Mouse (Mus musculus): ENCODE results near the gene Eif2a. TPM values are rescaled to one million over a fixed set of nuclear protein-coding genes. Genes with fewer than 3 reads are reported as not detected.

Eif2a gene
- polyA plus RNA-seq, 1 experiment from 2014 or later = 49.6 TPM

GRCm38 (mm10) chr3:58525166-58525565 is 455 bp upstream of the Eif2a start:
- ATAC-seq (ENCODE audit: insufficient number of reproducible peaks, low FRiP score, low TSS enrichment, low read depth) = peak; percentile 40
- H3K4me3 ChIP-seq = peak overlapping the region; percentile 99

GRCm38 (mm10) chr3:58526408-58526737 is 752 bp downstream of the Eif2a start:
- peaks cover 8% of the 10 kb centered on the region; the same call in 1 of the 2 replicates for H3K4me1 ChIP-seq
- peak overlapping the region; percentile 45 for H3K4me2 ChIP-seq
- no peak for ATAC-seq (ENCODE audit: insufficient number of reproducible peaks, low FRiP score, low TSS enrichment, low read depth)
- H3K9ac ChIP-seq = peak overlapping the region; percentile 37; the same call in 1 of the 2 replicates
- no peaks in the 10 kb centered on the region for H3K27me3 ChIP-seq
- H3K9me3 ChIP-seq = no peaks in the 10 kb centered on the region
- 5% methylated on average over 4 of the region's 4 CpGs for WGBS
- H3K4me3 ChIP-seq = peak overlapping the region; percentile 99
- peak overlapping the region; percentile 94 for H3K27ac ChIP-seq
- H3K36me3 ChIP-seq = peaks cover 24% of the 10 kb centered on the region

More at GRCm38 (mm10) chr3:58525166-58525565, 455 bp upstream of the Eif2a start:
- Histone ChIP-seq H3K36me3 (peaks cover 23% of the 10 kb centered on the region), H3K9ac (peak overlapping the region; percentile 99), H3K27me3 (no peaks in the 10 kb centered on the region), H3K27ac (peak overlapping the region; percentile 94), H3K4me2 (peak overlapping the region; percentile 45), H3K9me3 (no peaks in the 10 kb centered on the region), H3K4me1 (peaks cover 8% of the 10 kb centered on the region; the same call in 1 of the 2 replicates)
- 0% methylated on average over 40 of the region's 40 CpGs for WGBS

DNA sequence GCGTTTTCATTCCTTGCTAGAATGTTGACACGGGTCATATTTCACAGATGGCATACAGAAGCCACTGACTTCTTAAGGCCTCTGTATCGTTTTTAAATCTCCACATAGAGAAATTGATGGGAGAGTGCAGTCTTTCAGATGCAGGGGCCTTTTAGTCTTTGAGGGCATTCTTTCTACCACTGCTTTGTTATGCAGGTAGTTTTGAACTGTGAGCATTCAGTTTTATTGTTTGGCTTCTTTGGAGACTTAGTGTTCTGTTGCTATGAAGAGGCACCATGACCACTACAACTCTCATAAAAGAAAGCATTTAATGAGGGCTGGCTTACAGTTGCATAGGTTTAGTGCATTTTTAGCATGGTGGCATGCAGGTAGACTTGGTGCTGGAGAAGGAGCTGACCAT is 11.0 kb downstream of the Eif2a start:
- Histone ChIP-seq H3K9me3 (no peaks in the 10 kb centered on the region), H3K4me1 (no peaks in the 10 kb centered on the region), H3K27me3 (no peaks in the 10 kb centered on the region), H3K27ac (no peak overlapping the region), H3K36me3 (peaks cover 45% of the 10 kb centered on the region), H3K4me3 (no peak overlapping the region), H3K9ac (no peak overlapping the region), H3K4me2 (no peak overlapping the region)
- ATAC-seq (ENCODE audit: insufficient number of reproducible peaks, low FRiP score, low TSS enrichment, low read depth) = no peak
- 95% methylated on average over 3 of the region's 3 CpGs for WGBS

GRCm38 (mm10) chr3:58552001-58552811 is 26.6 kb downstream of the Eif2a start:
- H3K36me3 ChIP-seq = peaks cover 76% of the 10 kb centered on the region
- no peak overlapping the region for H3K4me3 ChIP-seq
- no peak overlapping the region for H3K4me2 ChIP-seq
- no peaks in the 10 kb centered on the region for H3K9me3 ChIP-seq
- H3K9ac ChIP-seq = no peak overlapping the region
- no peaks in the 10 kb centered on the region for H3K4me1 ChIP-seq
- H3K27ac ChIP-seq = no peak overlapping the region
- H3K27me3 ChIP-seq = no peaks in the 10 kb centered on the region
- WGBS = 71% methylated on average over 1 of the region's 1 CpGs
- no peak for ATAC-seq (ENCODE audit: insufficient number of reproducible peaks, low FRiP score, low TSS enrichment, low read depth)

DNA sequence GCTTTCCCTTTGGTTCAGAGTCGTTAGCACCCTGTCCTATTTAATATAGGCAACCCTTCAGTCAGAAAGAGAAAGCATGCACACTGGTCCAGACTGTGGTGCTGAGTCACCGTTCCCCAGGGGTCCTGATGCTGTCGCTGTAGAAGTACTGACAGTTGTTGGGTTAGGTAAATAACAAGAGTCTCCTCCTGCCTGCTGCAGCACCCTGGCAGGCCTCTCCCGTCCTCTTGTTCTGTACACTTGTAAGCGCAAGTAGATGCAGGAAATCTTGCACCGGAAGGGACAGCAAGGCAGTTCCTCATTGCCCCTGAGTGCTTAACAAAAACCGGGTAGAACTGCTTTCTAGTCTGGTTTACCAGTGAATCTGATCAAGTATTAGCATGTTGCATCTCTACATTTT is 31.0 kb downstream of the Eif2a start:
- no peak overlapping the region for H3K9ac ChIP-seq
- H3K4me3 ChIP-seq = no peak overlapping the region
- ATAC-seq (ENCODE audit: insufficient number of reproducible peaks, low FRiP score, low TSS enrichment, low read depth) = no peak
- WGBS = 88% methylated on average over 7 of the region's 7 CpGs
- no peaks in the 10 kb centered on the region for H3K4me1 ChIP-seq
- no peak overlapping the region for H3K4me2 ChIP-seq
- no peak overlapping the region for H3K27ac ChIP-seq
- peaks cover 53% of the 10 kb centered on the region for H3K36me3 ChIP-seq
- H3K27me3 ChIP-seq = no peaks in the 10 kb centered on the region
- no peaks in the 10 kb centered on the region for H3K9me3 ChIP-seq

- Histone ChIP-seq H3K9ac (no peak overlapping the region), H3K36me3 (peaks cover 28% of the 10 kb centered on the region), H3K27ac (no peak overlapping the region), H3K4me1 (no peaks in the 10 kb centered on the region), H3K4me3 (no peak overlapping the region), H3K27me3 (no peaks in the 10 kb centered on the region), H3K9me3 (no peaks in the 10 kb centered on the region), H3K4me2 (no peak overlapping the region)
- ATAC-seq (ENCODE audit: insufficient number of reproducible peaks, low FRiP score, low TSS enrichment, low read depth) = no peak
- WGBS = 36% methylated on average over 2 of the region's 2 CpGs
These were observed 34.3 kb downstream of the Eif2a start for GRCm38 (mm10) chr3:58559887-58560286.

- no peak for ATAC-seq (ENCODE audit: insufficient number of reproducible peaks, low FRiP score, low TSS enrichment, low read depth)
- no peak overlapping the region for H3K4me2 ChIP-seq
- WGBS = 68% methylated on average over 2 of the region's 2 CpGs
- H3K9me3 ChIP-seq = no peaks in the 10 kb centered on the region
- H3K4me1 ChIP-seq = no peaks in the 10 kb centered on the region
- H3K27me3 ChIP-seq = no peaks in the 10 kb centered on the region
- peaks cover 13% of the 10 kb centered on the region for H3K36me3 ChIP-seq
- H3K27ac ChIP-seq = no peak overlapping the region
- H3K9ac ChIP-seq = no peak overlapping the region
- H3K4me3 ChIP-seq = no peak overlapping the region
These were observed 35.8 kb downstream of the Eif2a start for GRCm38 (mm10) chr3:58561437-58561836.

DNA sequence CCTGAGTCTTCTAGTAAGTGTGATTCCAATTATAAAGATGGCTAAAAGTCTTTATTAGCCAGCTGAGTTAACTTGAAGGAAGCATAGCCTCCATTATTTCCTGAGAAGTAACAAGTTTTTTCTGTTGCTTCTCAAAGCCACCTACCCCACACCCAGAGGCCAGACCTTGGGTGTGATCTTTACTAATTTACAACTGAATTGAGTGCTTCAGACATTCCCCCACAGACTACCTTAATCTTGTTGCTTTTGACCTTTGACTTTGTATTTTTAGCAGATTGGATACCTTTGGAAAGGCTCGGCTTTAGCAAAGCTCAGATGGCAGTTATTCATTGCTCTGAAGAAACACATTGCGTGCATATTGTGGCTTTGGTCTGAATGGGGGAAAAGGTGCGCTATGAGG is 45.2 kb downstream of the Eif2a start:
- Histone ChIP-seq H3K4me3 (no peak overlapping the region), H3K27me3 (no peaks in the 10 kb centered on the region), H3K4me1 (no peaks in the 10 kb centered on the region), H3K4me2 (no peak overlapping the region), H3K27ac (no peak overlapping the region), H3K9ac (no peak overlapping the region), H3K9me3 (no peaks in the 10 kb centered on the region), H3K36me3 (no peaks in the 10 kb centered on the region)
- WGBS = 74% methylated on average over 3 of the region's 3 CpGs
- ATAC-seq (ENCODE audit: insufficient number of reproducible peaks, low FRiP score, low TSS enrichment, low read depth) = no peak

- WGBS = 2% methylated on average over 59 of the region's 59 CpGs
- 0 out of 2 replicates have a peak, but pooled peaks cover 5% of the 10 kb centered on the region for H3K4me1 ChIP-seq
These were observed 50.8 kb downstream of the Eif2a start, which contains the start of gene Selenot for GRCm38 (mm10) chr3:58576137-58577066. Gene Selenot, plus strand, starts transcription at chr3:58576636.

DNA sequence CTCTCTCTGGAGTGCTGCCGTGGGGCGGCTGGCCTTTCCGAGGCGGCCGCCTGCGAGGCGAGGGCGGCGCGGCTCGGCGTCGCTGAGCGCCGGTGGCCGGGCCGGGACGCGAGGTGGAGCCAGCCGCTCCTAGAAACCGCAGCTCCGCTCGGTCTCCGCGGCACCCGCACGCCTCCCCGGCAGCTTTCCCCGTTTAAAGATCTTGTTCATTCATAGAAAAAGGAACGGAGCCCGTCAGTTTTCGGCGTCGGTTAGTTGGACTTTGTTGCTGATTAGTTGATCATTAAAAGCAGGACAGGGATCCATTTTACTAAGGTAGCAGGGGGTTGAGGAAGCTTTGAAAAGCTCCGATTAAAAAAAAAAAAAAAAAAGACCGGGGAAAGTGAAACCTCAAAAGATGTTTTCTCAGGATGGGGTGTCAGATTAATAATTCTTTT is 51.5 kb downstream of the Eif2a start:
- H3K4me3 ChIP-seq = peak overlapping the region; percentile 85
- H3K36me3 ChIP-seq = 0 out of 2 replicates have a peak, but pooled peaks cover 2% of the 10 kb centered on the region
- peak overlapping the region; percentile 40 for H3K4me2 ChIP-seq
- H3K9ac ChIP-seq = peak overlapping the region; percentile 93
- H3K27me3 ChIP-seq = no peaks in the 10 kb centered on the region
- peak; percentile 54; the same call in 1 of the 2 replicates for ATAC-seq (ENCODE audit: insufficient number of reproducible peaks, low FRiP score, low TSS enrichment, low read depth)
- H3K9me3 ChIP-seq = no peaks in the 10 kb centered on the region
- WGBS = 0% methylated on average over 35 of the region's 36 CpGs
- H3K27ac ChIP-seq = peak overlapping the region; percentile 99
- 0 out of 2 replicates have a peak, but pooled peaks cover 5% of the 10 kb centered on the region for H3K4me1 ChIP-seq

More at GRCm38 (mm10) chr3:58576137-58577066, 50.8 kb downstream of the Eif2a start, which contains the start of gene Selenot:
- peak; percentile 93 for ATAC-seq (ENCODE audit: insufficient number of reproducible peaks, low FRiP score, low TSS enrichment, low read depth)
- H3K27me3 ChIP-seq = no peaks in the 10 kb centered on the region
- H3K27ac ChIP-seq = peak within 1 kb of the TSS; percentile 99
- peak within 1 kb of the TSS; percentile 40 for H3K4me2 ChIP-seq
- H3K9me3 ChIP-seq = no peaks in the 10 kb centered on the region
- H3K4me3 ChIP-seq = peak within 1 kb of the TSS; percentile 85
- H3K36me3 ChIP-seq = 0 out of 2 replicates have a peak, but pooled peaks cover 2% of the 10 kb centered on the region
- H3K9ac ChIP-seq = peak within 1 kb of the TSS; percentile 93

DNA sequence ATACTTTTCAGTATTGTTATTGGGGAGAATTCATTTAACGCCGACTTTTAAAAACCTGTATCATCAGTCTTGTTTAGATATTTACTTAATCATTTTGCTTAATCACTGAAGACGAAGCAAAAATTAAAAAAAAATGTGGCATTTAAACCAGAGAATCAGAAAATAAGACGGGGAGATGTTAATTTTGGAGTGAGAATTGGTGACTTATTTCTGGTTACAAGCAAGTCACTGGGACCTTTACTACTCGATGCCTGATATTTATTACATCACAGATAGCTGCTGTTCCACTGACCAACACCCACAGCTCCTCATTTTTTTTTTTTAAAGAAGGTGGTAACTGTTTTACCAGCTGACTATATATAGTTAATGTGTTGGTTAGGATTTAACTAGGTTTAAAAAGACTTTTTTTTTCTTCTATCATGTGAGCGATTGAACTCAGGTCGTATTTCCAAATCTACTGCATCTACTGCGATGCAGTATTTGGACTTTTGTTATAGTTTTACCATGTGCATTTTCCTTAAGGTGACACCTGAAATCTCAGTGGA is 52.0 kb downstream of the Eif2a start:
- WGBS = 11% methylated on average over 8 of the region's 8 CpGs
- 0 out of 2 replicates have a peak, but pooled peaks cover 2% of the 10 kb centered on the region for H3K36me3 ChIP-seq
- no peaks in the 10 kb centered on the region for H3K9me3 ChIP-seq
- H3K9ac ChIP-seq = peak overlapping the region; percentile 93; the same call in 1 of the 2 replicates
- H3K4me1 ChIP-seq = 0 out of 2 replicates have a peak, but pooled peaks cover 9% of the 10 kb centered on the region
- H3K4me3 ChIP-seq = peak overlapping the region; percentile 85
- peak overlapping the region; percentile 99; the same call in 1 of the 2 replicates for H3K27ac ChIP-seq
- peak overlapping the region; percentile 40 for H3K4me2 ChIP-seq
- no peak for ATAC-seq (ENCODE audit: insufficient number of reproducible peaks, low FRiP score, low TSS enrichment, low read depth)
- H3K27me3 ChIP-seq = no peaks in the 10 kb centered on the region
